Mouse (Mus musculus) embryonic stem cell, embryonic (primary cell): ENCODE results near the gene Fam49a.

Experiments used
- CTCF ChIA-PET, 4 experiments: fragments of 300-600 bp in 2 of 4; fragments of 350-600 bp in 2 of 4; sonication (Branson Sonifier 250); formaldehyde crosslinking; loops; one replicate each; lab custom pipeline; 2022; ENCODE audit warnings: inconsistent platforms in 2 of 4; lab: Charles Lee
- POLR2A ChIA-PET, 4 experiments: fragments of 300-600 bp in 2 of 4; fragments of 350-600 bp in 2 of 4; sonication (Branson Sonifier 250); formaldehyde crosslinking; loops; one replicate each; lab custom pipeline; 2022; ENCODE audit warnings: antibody characterized with exemption in 4 of 4, inconsistent platforms in 1 of 4; lab: Charles Lee

Fam49a gene

GRCm38 (mm10) chr12:12260979-12261960 is 669 bp upstream of the Fam49a start:
- ChIA-PET POLR2A (interaction anchor here in 3 of 4 experiments (0.6 to 4.9 kb wide), 21 partner anchors 10 to 393 kb away, joined by 3 to 23 read pairs (median 5); no protein-coding TSS in a partner anchor), CTCF (interaction anchor here in 1 of 4 experiments (1.1 kb wide), 1 partner anchor 85 kb away, joined by 3 read pairs; no protein-coding TSS in a partner anchor)

GRCm38 (mm10) chr12:12263371-12263791 is 1.4 kb downstream of the Fam49a start:
- CTCF ChIA-PET: no interaction called here

GRCm38 (mm10) chr12:12264151-12264550 is 2.2 kb downstream of the Fam49a start:
- POLR2A ChIA-PET: interaction anchor here in 3 of 4 experiments (1.0 to 4.9 kb wide), 7 partner anchors 9 to 87 kb away, joined by 3 to 23 read pairs (median 15); no protein-coding TSS in a partner anchor
- CTCF ChIA-PET: no interaction called here

More at GRCm38 (mm10) chr12:12263371-12263791, 1.4 kb downstream of the Fam49a start:
- POLR2A ChIA-PET: interaction anchor here in 3 of 4 experiments (0.7 to 4.9 kb wide), 15 partner anchors 9 to 93 kb away, joined by 3 to 23 read pairs (median 5); no protein-coding TSS in a partner anchor

- CTCF ChIA-PET: no interaction called here
- POLR2A ChIA-PET: interaction anchor here in 3 of 4 experiments (0.6 to 1.8 kb wide), 3 partner anchors 12 to 90 kb away, joined by 3 read pairs; no protein-coding TSS in a partner anchor
Measured at GRCm38 (mm10) chr12:12266552-12266951, 4.6 kb downstream of the Fam49a start.

GRCm38 (mm10) chr12:12270495-12270894 is 8.6 kb downstream of the Fam49a start:
- POLR2A ChIA-PET: interaction anchor here in 1 of 4 experiments (1.0 kb wide), 1 partner anchor 8 kb away, joined by 3 read pairs; the partner anchor contains the start of gene Fam49a
- CTCF ChIA-PET: no interaction called here

GRCm38 (mm10) chr12:12274115-12274514 is 12.2 kb downstream of the Fam49a start:
- CTCF ChIA-PET: interaction anchor here in 1 of 4 experiments (0.6 kb wide), 1 partner anchor 59 kb away, joined by 8 read pairs; no protein-coding TSS in a partner anchor
- POLR2A ChIA-PET: interaction anchor here in 3 of 4 experiments (0.5 to 3.1 kb wide), 8 partner anchors 9 to 105 kb away, joined by 3 to 23 read pairs (median 4); partner anchors contain the start of gene Fam49a (in 2 of the 3)

- POLR2A ChIA-PET: interaction anchor here in 2 of 4 experiments (0.9 to 3.0 kb wide), 4 partner anchors 10 to 18 kb away, joined by 3 to 22 read pairs (median 5); partner anchors contain the start of gene Fam49a (in 2 of the 2)
- CTCF ChIA-PET: no interaction called here
Measured at GRCm38 (mm10) chr12:12275124-12275779, 13.3 kb downstream of the Fam49a start.

- ChIA-PET CTCF (interaction anchor here in 3 of 4 experiments (0.6 to 1.3 kb wide), 4 partner anchors 46 to 936 kb away, joined by 3 to 6 read pairs (median 5); no protein-coding TSS in a partner anchor), POLR2A (interaction anchor here in 3 of 4 experiments (0.9 to 3.4 kb wide), 12 partner anchors 8 to 665 kb away, joined by 3 to 35 read pairs (median 3); partner anchors contain the start of gene Fam49a (in 1 of the 3))
Measured at GRCm38 (mm10) chr12:12277741-12278463, 16.0 kb downstream of the Fam49a start.

- ChIA-PET POLR2A (interaction anchor here in 3 of 4 experiments (0.6 to 3.4 kb wide), 13 partner anchors 9 to 665 kb away, joined by 3 to 35 read pairs (median 3); partner anchors contain the start of gene Fam49a (in 2 of the 3)), CTCF (interaction anchor here in 3 of 4 experiments (0.5 to 1.3 kb wide), 5 partner anchors 38 to 937 kb away, joined by 3 to 6 read pairs (median 4); no protein-coding TSS in a partner anchor)
Measured at GRCm38 (mm10) chr12:12278464-12278872, 16.5 kb downstream of the Fam49a start.

- ChIA-PET POLR2A (interaction anchor here in 2 of 4 experiments (1.0 to 1.4 kb wide), 3 partner anchors 10 to 107 kb away, joined by 3 read pairs; no protein-coding TSS in a partner anchor), CTCF (interaction anchor here in 1 of 4 experiments (0.7 kb wide), 2 partner anchors 30 to 671 kb away, joined by 4 to 6 read pairs; no protein-coding TSS in a partner anchor)
Measured at GRCm38 (mm10) chr12:12283702-12284288, 21.9 kb downstream of the Fam49a start.

GRCm38 (mm10) chr12:12284521-12284920 is 22.6 kb downstream of the Fam49a start:
- POLR2A ChIA-PET: interaction anchor here in 2 of 4 experiments (0.7 to 0.8 kb wide), 2 partner anchors 15 to 108 kb away, joined by 4 read pairs; no protein-coding TSS in a partner anchor

GRCm38 (mm10) chr12:12287131-12287786 is 25.3 kb downstream of the Fam49a start:
- ChIA-PET CTCF (no interaction called here), POLR2A (no interaction called here)

More at GRCm38 (mm10) chr12:12284521-12284920, 22.6 kb downstream of the Fam49a start:
- CTCF ChIA-PET: no interaction called here

GRCm38 (mm10) chr12:12287787-12288132 is 25.8 kb downstream of the Fam49a start:
- POLR2A ChIA-PET: no interaction called here
- CTCF ChIA-PET: no interaction called here

- ChIA-PET POLR2A (interaction anchor here in 1 of 4 experiments (1.5 kb wide), 1 partner anchor 10 kb away, joined by 3 read pairs; no protein-coding TSS in a partner anchor), CTCF (no interaction called here)
Measured at GRCm38 (mm10) chr12:12288586-12288985, 26.6 kb downstream of the Fam49a start.

- CTCF ChIA-PET: interaction anchor here in 2 of 4 experiments (0.6 to 1.2 kb wide), 2 partner anchors 34 to 852 kb away, joined by 4 read pairs; no protein-coding TSS in a partner anchor
- POLR2A ChIA-PET: interaction anchor here in 2 of 4 experiments (0.6 to 1.5 kb wide), 3 partner anchors 9 to 23 kb away, joined by 3 to 4 read pairs (median 4); no protein-coding TSS in a partner anchor
Measured at GRCm38 (mm10) chr12:12289636-12290035, 27.7 kb downstream of the Fam49a start.
